Mouse (Mus musculus): ENCODE measurements around the gene Rapgef4. TPM values are rescaled to one million over a fixed set of nuclear protein-coding genes. Genes with fewer than 3 reads are reported as not detected.

Gene Rapgef4
- polyA plus RNA-seq, 1 experiment from 2014 or later = 4.2 TPM

- Histone ChIP-seq H3K9ac (ENCODE audit: low read depth, low read length) (no peak overlapping the region), H3K36me3 (ENCODE audit: control insufficient read depth, insufficient read depth, low read length) (no peaks in the 10 kb centered on the region), H3K27me3 (replicated peaks; ENCODE audit: control insufficient read depth, insufficient read depth, low read length) (no peaks in the 10 kb centered on the region), H3K4me2 (no peak overlapping the region), H3K27ac (ENCODE audit: low read depth, low read length) (no peak overlapping the region), H3K9me3 (ENCODE audit: control insufficient read depth, low read length) (no peaks in the 10 kb centered on the region), H3K4me3 (ENCODE audit: low read depth, low read length) (no peak overlapping the region), H3K4me1 (replicated peaks; ENCODE audit: control insufficient read depth, insufficient read depth, low read length) (no peaks in the 10 kb centered on the region)
- 81% methylated on average over 4 of the region's 4 CpGs for WGBS
- DNase-seq (ENCODE audit: low spot score) = no peak
- no peak for ATAC-seq (replicated peaks; ENCODE audit: low FRiP score)
These were observed 288.8 kb downstream of the Rapgef4 start for GRCm38 (mm10) chr2:72269651-72270341.

- Histone ChIP-seq H3K27ac (ENCODE audit: low read depth, low read length) (no peak overlapping the region), H3K4me2 (no peak overlapping the region), H3K4me3 (ENCODE audit: low read depth, low read length) (no peak overlapping the region), H3K4me1 (replicated peaks; ENCODE audit: control insufficient read depth, insufficient read depth, low read length) (no peaks in the 10 kb centered on the region), H3K27me3 (replicated peaks; ENCODE audit: control insufficient read depth, insufficient read depth, low read length) (no peaks in the 10 kb centered on the region), H3K9me3 (ENCODE audit: control insufficient read depth, low read length) (no peaks in the 10 kb centered on the region), H3K36me3 (ENCODE audit: control insufficient read depth, insufficient read depth, low read length) (no peaks in the 10 kb centered on the region), H3K9ac (ENCODE audit: low read depth, low read length) (no peak overlapping the region)
- 73% methylated on average over 4 of the region's 4 CpGs for WGBS
- no peak for ATAC-seq (replicated peaks; ENCODE audit: low FRiP score)
- no peak for DNase-seq (ENCODE audit: low spot score)
These were observed 297.3 kb downstream of the Rapgef4 start for GRCm38 (mm10) chr2:72278247-72278873.

DNA sequence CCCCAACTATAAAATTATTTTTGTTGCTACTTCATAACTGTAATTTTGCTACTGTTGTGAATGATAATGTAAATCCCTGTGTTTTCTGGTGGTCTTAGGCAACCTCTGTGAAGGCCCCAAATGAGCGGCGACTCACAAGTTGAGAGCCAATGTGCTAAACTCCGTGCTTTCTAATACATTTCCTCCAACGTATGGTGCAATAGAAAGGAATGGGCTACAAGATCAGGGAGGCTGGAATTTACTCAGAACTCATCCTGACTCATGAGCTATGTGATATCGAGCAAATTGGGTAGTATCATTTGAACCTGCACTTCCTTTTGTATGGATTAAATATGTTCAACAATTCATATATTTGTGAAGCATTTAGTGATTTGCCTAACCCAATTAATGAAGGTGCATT, 299.5 kb downstream of the Rapgef4 start:
- WGBS = 93% methylated on average over 5 of the region's 5 CpGs
- DNase-seq (ENCODE audit: low spot score) (no peak), ATAC-seq (replicated peaks; ENCODE audit: low FRiP score) (no peak)
- H3K4me1 ChIP-seq (replicated peaks; ENCODE audit: control insufficient read depth, insufficient read depth, low read length) = no peaks in the 10 kb centered on the region; the same call in 1 of the 2 replicates
- no peaks in the 10 kb centered on the region for H3K27me3 ChIP-seq (replicated peaks; ENCODE audit: control insufficient read depth, insufficient read depth, low read length)
- H3K9ac ChIP-seq (ENCODE audit: low read depth, low read length) = no peak overlapping the region
- no peak overlapping the region for H3K4me3 ChIP-seq (ENCODE audit: low read depth, low read length)
- H3K36me3 ChIP-seq (ENCODE audit: control insufficient read depth, insufficient read depth, low read length) = no peaks in the 10 kb centered on the region
- H3K4me2 ChIP-seq = no peak overlapping the region
- no peak overlapping the region for H3K27ac ChIP-seq (ENCODE audit: low read depth, low read length)
- H3K9me3 ChIP-seq (ENCODE audit: control insufficient read depth, low read length) = no peaks in the 10 kb centered on the region

DNA sequence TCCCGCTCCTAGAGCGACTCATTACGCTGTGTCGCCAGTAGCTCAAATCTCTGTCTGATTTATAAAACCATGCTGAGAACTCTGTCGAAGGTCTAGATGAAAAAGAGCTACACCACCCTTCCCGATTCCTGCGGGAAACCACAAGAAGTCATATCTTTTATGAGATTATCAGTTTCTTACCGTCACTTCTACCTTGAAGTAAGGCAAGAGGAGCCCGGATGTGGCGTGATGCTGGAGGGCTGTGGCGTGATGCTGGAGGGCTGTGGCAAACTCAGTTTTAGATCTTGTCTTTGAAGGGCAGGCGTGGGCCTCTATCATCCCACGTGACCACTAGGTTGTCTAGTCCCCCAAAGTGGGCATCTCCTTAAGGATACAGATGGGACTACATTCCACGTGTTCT, 300.9 kb downstream of the Rapgef4 start:
- DNase-seq (ENCODE audit: low spot score) (no peak), ATAC-seq (replicated peaks; ENCODE audit: low FRiP score) (no peak)
- H3K27ac ChIP-seq (ENCODE audit: low read depth, low read length) = no peak overlapping the region
- H3K27me3 ChIP-seq (replicated peaks; ENCODE audit: control insufficient read depth, insufficient read depth, low read length) = no peaks in the 10 kb centered on the region
- H3K4me1 ChIP-seq (replicated peaks; ENCODE audit: control insufficient read depth, insufficient read depth, low read length) = no peaks in the 10 kb centered on the region; the same call in 1 of the 2 replicates
- 76% methylated on average over 14 of the region's 14 CpGs for WGBS
- no peaks in the 10 kb centered on the region for H3K36me3 ChIP-seq (ENCODE audit: control insufficient read depth, insufficient read depth, low read length)
- no peak overlapping the region for H3K4me2 ChIP-seq
- no peaks in the 10 kb centered on the region for H3K9me3 ChIP-seq (ENCODE audit: control insufficient read depth, low read length)
- H3K9ac ChIP-seq (ENCODE audit: low read depth, low read length) = no peak overlapping the region
- H3K4me3 ChIP-seq (ENCODE audit: low read depth, low read length) = no peak overlapping the region

- WGBS = 71% methylated on average over 4 of the region's 4 CpGs
- Histone ChIP-seq H3K27me3 (replicated peaks; ENCODE audit: control insufficient read depth, insufficient read depth, low read length) (no peaks in the 10 kb centered on the region), H3K9me3 (ENCODE audit: control insufficient read depth, low read length) (no peaks in the 10 kb centered on the region), H3K27ac (ENCODE audit: low read depth, low read length) (no peak overlapping the region), H3K36me3 (ENCODE audit: control insufficient read depth, insufficient read depth, low read length) (no peaks in the 10 kb centered on the region), H3K4me2 (no peak overlapping the region), H3K4me3 (ENCODE audit: low read depth, low read length) (no peak overlapping the region), H3K9ac (ENCODE audit: low read depth, low read length) (no peak overlapping the region), H3K4me1 (replicated peaks; ENCODE audit: control insufficient read depth, insufficient read depth, low read length) (peaks cover 8% of the 10 kb centered on the region)
- ATAC-seq (replicated peaks; ENCODE audit: low FRiP score) = no peak
- DNase-seq (ENCODE audit: low spot score) = no peak
These were observed 301.7 kb downstream of the Rapgef4 start for GRCm38 (mm10) chr2:72282733-72283132.

GRCm38 (mm10) chr2:72284689-72285088, 303.6 kb downstream of the Rapgef4 start:
- no peaks in the 10 kb centered on the region for H3K27me3 ChIP-seq (replicated peaks; ENCODE audit: control insufficient read depth, insufficient read depth, low read length)
- H3K4me1 ChIP-seq (replicated peaks; ENCODE audit: control insufficient read depth, insufficient read depth, low read length) = peaks cover 8% of the 10 kb centered on the region
- H3K4me3 ChIP-seq (ENCODE audit: low read depth, low read length) = no peak overlapping the region
- no peak for DNase-seq (ENCODE audit: low spot score)
- H3K9me3 ChIP-seq (ENCODE audit: control insufficient read depth, low read length) = no peaks in the 10 kb centered on the region
- H3K27ac ChIP-seq (ENCODE audit: low read depth, low read length) = no peak overlapping the region
- H3K4me2 ChIP-seq = no peak overlapping the region
- WGBS = 69% methylated on average over 7 of the region's 7 CpGs
- H3K9ac ChIP-seq (ENCODE audit: low read depth, low read length) = no peak overlapping the region
- no peaks in the 10 kb centered on the region for H3K36me3 ChIP-seq (ENCODE audit: control insufficient read depth, insufficient read depth, low read length)
- no peak for ATAC-seq (replicated peaks; ENCODE audit: low FRiP score)

- DNase-seq (ENCODE audit: low spot score) (peak; percentile 83), ATAC-seq (replicated peaks; ENCODE audit: low FRiP score) (peak; percentile 82)
- Histone ChIP-seq H3K9me3 (ENCODE audit: control insufficient read depth, low read length) (no peaks in the 10 kb centered on the region), H3K4me3 (ENCODE audit: low read depth, low read length) (peak within 1 kb of the TSS; percentile 93), H3K27ac (ENCODE audit: low read depth, low read length) (peak within 1 kb of the TSS; percentile 58), H3K4me2 (peak within 1 kb of the TSS; percentile 60), H3K27me3 (replicated peaks; ENCODE audit: control insufficient read depth, insufficient read depth, low read length) (no peaks in the 10 kb centered on the region), H3K9ac (ENCODE audit: low read depth, low read length) (peak within 1 kb of the TSS; percentile 94), H3K36me3 (ENCODE audit: control insufficient read depth, insufficient read depth, low read length) (no peaks in the 10 kb centered on the region), H3K4me1 (replicated peaks; ENCODE audit: control insufficient read depth, insufficient read depth, low read length) (peaks cover 8% of the 10 kb centered on the region)
- 1% methylated on average over 48 of the region's 50 CpGs for WGBS
These were observed 304.3 kb downstream of the Rapgef4 start, which contains the start of gene Map3k20 for GRCm38 (mm10) chr2:72285256-72285887. Gene Map3k20 (plus strand): TSS chr2:72285637.

DNA sequence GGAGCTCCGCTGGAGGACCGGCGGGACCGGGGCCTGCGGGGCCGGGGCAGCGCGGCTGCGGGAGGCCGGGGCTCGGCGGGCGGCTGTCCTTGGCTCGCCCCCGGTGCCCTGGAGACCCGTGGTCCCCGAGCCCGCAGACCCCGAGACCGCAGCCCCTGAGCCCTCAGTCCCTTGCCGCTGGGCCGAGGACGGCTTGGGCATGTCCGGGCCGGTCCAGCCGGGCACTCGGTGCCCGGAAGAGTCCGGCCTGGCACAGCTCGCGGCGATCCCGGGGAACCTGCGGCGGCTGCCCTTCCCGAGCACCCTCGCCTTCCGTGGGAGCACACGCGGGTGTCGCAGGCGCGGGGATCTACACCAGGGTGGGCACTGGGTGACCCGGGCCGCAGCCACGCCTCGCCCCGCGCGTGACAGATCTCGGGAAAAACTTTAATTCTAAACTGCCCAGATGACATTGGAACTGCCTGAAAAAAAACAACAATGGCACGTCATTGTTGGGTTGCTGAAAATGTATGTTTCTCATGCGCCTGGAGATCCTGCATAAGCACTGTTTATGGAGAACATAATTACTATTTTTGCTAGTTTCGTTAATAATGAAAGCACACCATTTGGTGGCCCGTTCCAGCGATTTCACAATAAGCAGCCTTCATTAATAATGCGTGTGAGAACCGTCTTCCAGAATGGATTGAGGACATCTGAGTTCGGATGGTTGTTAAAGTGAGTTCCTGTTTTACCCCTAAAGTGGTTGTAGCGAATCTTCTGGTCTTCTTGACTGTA, 305.0 kb downstream of the Rapgef4 start:
- H3K27ac ChIP-seq (ENCODE audit: low read depth, low read length) = peak overlapping the region; percentile 58
- 2% methylated on average over 54 of the region's 60 CpGs for WGBS

More for the DNA sequence above, 305.0 kb downstream of the Rapgef4 start:
- ATAC-seq (replicated peaks; ENCODE audit: low FRiP score) (peak; percentile 54), DNase-seq (ENCODE audit: low spot score) (no peak)
- H3K9me3 ChIP-seq (ENCODE audit: control insufficient read depth, low read length) = no peaks in the 10 kb centered on the region
- peak overlapping the region; percentile 94 for H3K9ac ChIP-seq (ENCODE audit: low read depth, low read length)
- peak overlapping the region; percentile 60 for H3K4me2 ChIP-seq
- peak overlapping the region; percentile 93 for H3K4me3 ChIP-seq (ENCODE audit: low read depth, low read length)
- no peaks in the 10 kb centered on the region for H3K27me3 ChIP-seq (replicated peaks; ENCODE audit: control insufficient read depth, insufficient read depth, low read length)
- H3K36me3 ChIP-seq (ENCODE audit: control insufficient read depth, insufficient read depth, low read length) = no peaks in the 10 kb centered on the region
- peaks cover 8% of the 10 kb centered on the region for H3K4me1 ChIP-seq (replicated peaks; ENCODE audit: control insufficient read depth, insufficient read depth, low read length)
